Mouse (Mus musculus) central nervous system, embryonic 11.5 days (tissue): Measurements from ENCODE around the gene Garem2. TPM values are rescaled to one million over a fixed set of nuclear protein-coding genes. Genes with fewer than 3 reads are reported as not detected.

Source experiments
- polyA plus RNA-seq: library from polyadenylated mRNA; depleted of rRNA; stranded (reverse); fragments of >200 nt; gene quantifications from 2 replicates; pipeline ENCODE4 v1.2.3, GENCODE M21; 2012; rRNA removed

Garem2 gene
- polyA plus RNA-seq: 17.1 and 21.2 TPM in 2 replicates

DNA sequence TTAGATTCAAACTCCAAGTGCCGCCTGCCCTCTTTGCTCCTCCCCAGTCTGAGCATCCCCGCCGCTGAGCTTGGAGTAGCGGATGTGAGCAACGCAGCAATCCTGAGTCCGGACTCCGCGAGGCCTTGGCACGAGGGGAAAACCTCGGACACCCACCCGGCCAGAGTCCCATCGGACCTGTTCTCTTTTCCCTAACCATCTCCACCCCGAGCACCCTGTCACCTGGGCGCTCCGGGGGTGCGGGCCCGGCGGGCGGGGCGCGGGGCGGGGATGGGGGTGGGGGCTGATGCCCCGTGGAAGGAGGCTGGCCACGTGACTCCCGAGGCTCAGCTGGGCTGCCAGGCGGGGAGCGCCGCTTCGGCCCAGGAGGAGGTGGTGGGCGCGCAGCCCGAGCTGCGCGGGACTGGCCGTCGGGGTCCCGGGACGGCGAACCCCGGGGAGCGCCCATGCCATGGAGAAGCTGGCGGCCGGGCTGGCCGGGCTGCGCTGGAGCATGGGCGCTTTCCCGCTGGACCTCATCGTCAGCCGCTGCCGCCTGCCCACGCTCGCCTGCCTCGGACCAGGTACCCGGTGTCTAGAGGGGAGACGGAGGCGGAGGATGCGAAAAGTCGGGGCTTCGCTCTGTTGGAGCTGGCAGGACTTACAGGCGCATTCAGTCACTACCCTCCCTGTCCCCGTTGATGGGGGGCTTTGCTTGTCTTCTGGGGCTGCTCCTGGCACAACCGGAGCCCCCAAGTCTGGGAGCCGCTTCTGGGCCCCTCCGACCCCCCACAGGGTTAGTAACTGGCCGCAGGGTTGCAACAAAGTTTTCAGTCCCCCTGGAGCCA lies at the start of gene Garem2:
Garem2 (plus strand) TSS at position 321 of the 827 bp plus-strand sequence.

DNA sequence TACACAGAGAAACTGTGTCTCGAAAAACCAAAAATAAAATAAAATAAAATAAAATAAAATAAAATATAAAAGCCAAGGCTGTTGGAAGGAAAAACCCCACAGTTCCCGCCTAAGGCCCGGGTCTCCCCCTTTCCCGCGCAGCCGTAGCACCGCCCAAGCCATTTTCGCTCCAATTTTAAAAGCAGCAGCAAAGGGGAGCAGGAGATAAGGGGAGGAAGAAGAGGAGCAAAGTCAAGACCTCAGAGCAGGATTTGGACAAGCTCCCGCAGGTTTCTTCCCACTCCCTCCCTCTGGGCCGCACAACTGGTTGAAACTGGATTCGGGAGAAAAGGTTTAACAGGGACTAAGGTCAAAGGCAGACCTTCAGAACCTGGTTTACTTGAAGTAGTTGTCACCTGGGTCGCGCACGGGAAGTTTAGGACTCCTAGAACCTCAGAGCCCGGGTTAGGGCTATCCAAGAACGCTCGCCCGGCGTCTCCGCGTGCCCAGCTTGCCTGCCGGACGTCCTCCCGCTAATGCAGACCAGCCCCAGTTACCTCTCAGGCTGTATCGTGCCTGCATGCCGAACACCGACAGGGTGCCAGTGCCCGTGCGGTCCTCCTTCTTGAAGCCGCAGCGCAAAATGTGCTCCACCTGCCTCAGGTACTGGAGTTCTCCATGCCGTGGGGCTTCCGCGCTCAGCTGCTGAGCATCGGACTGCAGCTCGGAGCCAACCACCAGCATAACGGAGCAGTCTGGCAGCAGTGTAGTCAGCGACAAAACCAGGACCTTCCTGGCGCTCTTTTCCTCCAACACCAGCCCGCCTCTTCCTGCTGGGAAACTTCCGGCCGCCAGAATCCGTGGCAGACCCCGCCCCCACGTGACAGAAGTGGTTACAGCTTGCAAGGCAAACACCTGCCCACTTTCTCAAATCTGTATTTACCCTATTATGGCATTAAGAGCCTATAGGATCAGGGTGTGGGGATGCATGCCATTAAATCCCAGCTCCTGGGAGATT lies 31.8 kb upstream of the Garem2 start, which contains the start of gene Tyms:
Tyms (minus strand) TSS at position 793 of the 997 bp plus-strand sequence.

DNA sequence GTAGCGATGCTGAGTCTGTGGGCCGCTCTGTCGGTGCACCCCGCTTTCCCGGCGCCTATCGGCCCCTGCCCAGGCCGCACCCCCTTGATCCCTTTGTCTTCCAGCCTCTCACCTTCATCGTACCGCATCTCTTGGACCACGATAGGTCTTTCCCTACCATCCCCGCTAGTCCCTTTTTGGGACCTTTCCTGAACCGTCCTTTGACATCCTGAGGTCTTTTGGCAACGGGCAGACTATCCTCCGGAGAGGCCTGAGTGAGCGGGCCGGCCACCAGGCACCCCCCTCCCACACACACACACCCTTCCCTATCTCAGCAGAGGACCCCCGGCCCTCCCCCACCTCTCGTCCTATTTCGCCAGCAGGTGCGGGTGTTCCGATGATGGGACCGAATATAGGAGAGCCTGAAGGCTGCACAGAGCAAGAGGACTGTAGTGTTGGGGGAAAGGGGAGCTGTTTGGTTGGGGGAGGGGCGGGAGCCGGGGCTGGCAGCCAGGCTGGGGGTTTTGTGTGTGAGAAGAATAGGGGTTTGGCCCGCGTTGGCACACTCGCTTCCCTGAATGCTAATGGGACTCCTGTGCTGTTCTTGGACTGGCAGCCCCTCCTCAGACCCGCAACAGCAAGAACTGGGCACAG lies 823 bp downstream of the Garem2 start, which contains the start of gene 3110082J24Rik:
3110082J24Rik (minus strand) TSS at position 419 of the 633 bp plus-strand sequence.

DNA sequence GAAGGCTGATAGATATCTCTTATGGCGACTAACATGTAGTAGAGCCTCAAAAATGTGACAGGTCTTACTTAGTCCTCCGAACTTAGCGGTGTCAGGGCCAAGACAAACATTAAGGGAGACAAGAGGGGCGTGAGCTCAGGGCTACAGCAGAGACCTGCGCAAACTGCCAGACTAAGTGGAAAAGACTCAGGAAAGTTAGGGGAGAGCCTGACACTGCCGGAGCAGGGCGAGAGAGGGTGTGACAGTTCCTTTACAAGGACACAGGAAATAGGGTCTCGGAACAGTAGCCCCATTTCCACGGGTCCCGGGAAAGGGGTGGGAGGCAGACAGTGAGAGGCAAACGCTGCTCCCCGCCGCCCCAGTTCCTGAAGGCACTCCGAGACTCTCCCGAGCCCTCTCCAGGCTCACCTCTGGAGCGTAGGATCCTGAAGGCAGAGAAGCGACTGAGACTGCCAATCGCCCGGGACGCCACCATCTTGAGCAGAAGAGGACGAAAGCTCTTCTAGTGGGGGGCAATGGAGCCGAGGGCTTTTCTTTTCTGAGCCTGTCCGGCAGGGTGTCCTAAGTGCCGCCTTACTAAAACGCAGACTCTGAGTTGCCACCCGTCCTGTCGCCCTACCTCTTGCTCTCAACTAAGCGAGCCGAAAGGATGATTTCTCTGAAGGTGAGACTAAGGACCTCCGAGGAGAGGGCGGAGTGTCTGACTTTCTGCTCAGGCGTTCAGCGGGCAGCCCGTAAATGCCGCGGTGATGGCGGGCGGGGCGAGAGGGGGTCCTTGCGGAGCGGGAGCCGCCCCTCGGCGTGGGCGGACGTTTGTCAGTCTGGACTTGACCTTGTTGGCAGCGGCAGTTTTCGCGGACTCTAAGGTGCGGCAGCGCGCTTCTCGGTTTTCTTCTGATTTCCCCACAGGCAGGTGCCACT lies 49.8 kb downstream of the Garem2 start, which contains the start of the genes Hadha and Hadhb:
Hadha (minus strand) TSS at position 689 of the 921 bp plus-strand sequence.
Hadhb (plus strand) TSS at position 775 of the 921 bp plus-strand sequence.

Other genes with a start within 250 kb of the Garem2 start
- not detected in 2 replicates for gene Il6, start 92.0 kb upstream of the Garem2 start, polyA plus RNA-seq
- 198 and 209 TPM in 2 replicates for gene Tyms, start 31.5 kb upstream of the Garem2 start, polyA plus RNA-seq
- gene 3110082J24Rik, start 925 bp downstream of the Garem2 start, polyA plus RNA-seq: 1.9 and 3.9 TPM in 2 replicates
- 82.7 and 89.1 TPM in 2 replicates for gene Hadha, start 50.0 kb downstream of the Garem2 start, polyA plus RNA-seq
- 81.1 and 107 TPM in 2 replicates for gene Hadhb, start 50.1 kb downstream of the Garem2 start, polyA plus RNA-seq
- gene Adgrf3, start 100.6 kb downstream of the Garem2 start, polyA plus RNA-seq: not detected in 2 replicates
- 22.2 and 39.6 TPM in 2 replicates for gene Selenoi, start 127.4 kb downstream of the Garem2 start, polyA plus RNA-seq
- 0.52 and 0.68 TPM in 2 replicates for gene Drc1, start 176.2 kb downstream of the Garem2 start, polyA plus RNA-seq